Mouse (Mus musculus) liver, postnatal 0 days (tissue): ENCODE data around the gene Mpg.

Source experiments
- CTCF ChIP-seq: sonication (generic); IDR thresholded peaks from 2 replicates; pipeline ENCODE4 v1.5.1; 2016; ENCODE audit warnings: antibody characterized with exemption, low read depth
- EP300 ChIP-seq: IDR thresholded peaks from 2 replicates; pipeline ENCODE4 v1.6.1; 2016; ENCODE audit warnings: antibody characterized with exemption, low read depth, mild to moderate bottlenecking

- no peak for TF ChIP-seq CTCF
- no peak for TF ChIP-seq EP300
Measured at GRCm38 (mm10) chr11:32248350-32248749, 22.0 kb downstream of the Mpg start.
